Mouse (Mus musculus) G1E (cell line): ENCODE results near the gene Togaram2.

Experiments used
- CTCF ChIP-seq: IDR thresholded peaks from 2 replicates; pipeline ENCODE4 v1.5.1; 2012; ENCODE audit warnings: low read depth, low read length, inconsistent platforms, mixed read lengths
- GATA1 ChIP-seq: IDR thresholded peaks from 2 replicates; pipeline ENCODE4 v1.6.1; 2012; ENCODE audit warnings: borderline replicate concordance, low read length, inconsistent platforms, mixed read lengths

DNA sequence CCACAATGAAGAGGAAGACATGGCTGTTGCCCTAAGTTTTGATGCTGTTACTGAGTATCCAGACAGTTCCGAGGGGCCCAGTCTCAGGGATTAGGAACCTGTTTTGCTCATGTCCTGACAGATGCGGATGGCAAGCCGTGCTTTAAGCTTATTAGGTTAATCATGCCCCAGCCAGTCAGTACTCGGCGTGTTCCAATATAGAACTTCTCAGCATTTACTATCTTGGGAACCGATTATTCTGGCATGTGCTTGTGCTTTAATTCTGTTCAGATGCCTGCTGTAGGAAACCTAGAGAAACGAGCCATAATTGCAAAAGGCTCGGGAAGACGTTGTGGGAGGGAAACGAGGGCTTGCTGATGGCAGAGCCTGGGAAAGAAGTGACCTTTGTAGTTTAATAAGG, 79.8 kb downstream of the Togaram2 start, which contains the start of gene Pcare:
- TF ChIP-seq CTCF, result no peak
- TF ChIP-seq GATA1, result no peak
